Mouse (Mus musculus): ENCODE data around the gene Slc50a1.

DNA sequence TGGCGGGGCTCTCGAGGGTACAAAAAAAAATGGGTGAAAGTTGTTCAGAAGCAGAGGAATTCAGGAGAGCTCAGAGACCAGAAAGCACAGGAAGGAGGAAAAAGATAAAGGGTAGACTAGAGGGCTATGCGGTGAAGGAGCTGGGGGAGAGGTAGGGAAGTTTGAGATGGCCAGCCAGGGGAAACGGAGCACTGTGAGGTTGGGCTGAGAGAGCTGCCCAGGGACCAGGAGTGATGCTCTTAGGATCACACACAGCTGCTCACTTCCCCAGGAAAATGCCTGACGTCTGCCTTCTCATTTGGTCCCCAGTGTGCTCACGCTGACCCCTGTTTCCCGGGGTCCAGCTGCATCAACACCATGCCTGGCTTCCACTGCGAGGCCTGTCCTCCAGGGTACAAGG lies 50.8 kb downstream of the Slc50a1 start:
- TF ChIP-seq CTCF (IDR thresholded peaks at IDR 0.05; ENCODE audit: low read depth), result no peak
- TF ChIP-seq EP300 (IDR thresholded peaks at IDR 0.05; ENCODE audit: low read depth), result no peak
